Mouse (Mus musculus) hematopoietic stem cell, adult 5-6 weeks (primary cell): ENCODE measurements around the gene N4bp2. TPM values are rescaled to one million over a fixed set of nuclear protein-coding genes. Genes with fewer than 3 reads are reported as not detected.

Source experiments
- ATAC-seq, 2 experiments: fragments of 125-278 bp in 1 of 2; replicated peaks in 1 of 2; 2 replicates each; pipeline ENCODE4 v1.8.0; 2016 to 2017; ENCODE audit warnings: inconsistent platforms in 2 of 2, mild to moderate bottlenecking in 2 of 2, moderate number of reproducible peaks in 2 of 2, low read depth in 1 of 2, moderate TSS enrichment in 1 of 2; ENCODE audit not compliant: low FRiP score in 2 of 2, poor library complexity in 2 of 2, severe bottlenecking in 2 of 2, insufficient read depth in 1 of 2, low TSS enrichment in 1 of 2
- total RNA-seq: library from RNA; stranded (forward); fragments of 172-1452, 232-1000 nt; gene quantifications from 2 replicates; pipeline ENCODE4 v1.2.3, GENCODE M21; 2017

The N4bp2 gene
- total RNA-seq, 1 experiment from 2014 or later: 50.7 TPM

GRCm38 (mm10) chr5:65790604-65791225, 27.4 kb downstream of the N4bp2 start:
- peak; percentile 75 to 82 for ATAC-seq

- ATAC-seq: no peak
Observed at GRCm38 (mm10) chr5:65794202-65794601, 30.9 kb downstream of the N4bp2 start.

GRCm38 (mm10) chr5:65794702-65795101, 31.4 kb downstream of the N4bp2 start:
- ATAC-seq: no peak

- peak in 1 of 2 experiments; percentile 34; a peak in 2 of 4 replicates for ATAC-seq
Observed at GRCm38 (mm10) chr5:65795293-65795993, 32.1 kb downstream of the N4bp2 start.

- no peak for ATAC-seq
Observed at GRCm38 (mm10) chr5:65795994-65796298, 32.6 kb downstream of the N4bp2 start.

- ATAC-seq: peak; percentile 27 to 64; a peak in 2 of 4 replicates
Observed at GRCm38 (mm10) chr5:65823601-65824133, 60.3 kb downstream of the N4bp2 start.

- no peak for ATAC-seq
Observed at GRCm38 (mm10) chr5:65826476-65826875, 63.2 kb downstream of the N4bp2 start.

GRCm38 (mm10) chr5:65827102-65827501, 63.8 kb downstream of the N4bp2 start:
- ATAC-seq: no peak

GRCm38 (mm10) chr5:65828261-65828660, 64.9 kb downstream of the N4bp2 start:
- peak; percentile 55 to 63 for ATAC-seq

- ATAC-seq: no peak
Observed at GRCm38 (mm10) chr5:65829059-65829458, 65.7 kb downstream of the N4bp2 start.

GRCm38 (mm10) chr5:65831917-65832618, 68.7 kb downstream of the N4bp2 start:
- peak; percentile 89 to 92 for ATAC-seq

- no peak for ATAC-seq
Observed at GRCm38 (mm10) chr5:65833092-65833491, 69.8 kb downstream of the N4bp2 start.

- no peak for ATAC-seq
Observed at GRCm38 (mm10) chr5:65833766-65834498, 70.6 kb downstream of the N4bp2 start.

GRCm38 (mm10) chr5:65838053-65838452, 74.7 kb downstream of the N4bp2 start:
- ATAC-seq: no peak

GRCm38 (mm10) chr5:65842947-65843346, 79.6 kb downstream of the N4bp2 start:
- no peak for ATAC-seq

- no peak for ATAC-seq
Observed at GRCm38 (mm10) chr5:65846534-65846933, 83.2 kb downstream of the N4bp2 start.

- ATAC-seq: no peak
Observed at GRCm38 (mm10) chr5:65846958-65847357, 83.6 kb downstream of the N4bp2 start.

- ATAC-seq: no peak
Observed at GRCm38 (mm10) chr5:65847656-65848055, 84.3 kb downstream of the N4bp2 start.
